Mouse (Mus musculus) ES-E14 (cell line): ENCODE measurements around the gene D8Ertd738e.

Source experiments
- MAFK ChIP-seq: IDR thresholded peaks from 2 replicates; pipeline ENCODE4 v1.6.1; 2014; ENCODE audit warnings: mild to moderate bottlenecking, low read depth, low read length, inconsistent platforms; ENCODE audit not compliant: insufficient read depth
- ZNF384 ChIP-seq: IDR thresholded peaks from 2 replicates; pipeline ENCODE4 v1.6.1; 2012; ENCODE audit warnings: low read depth, low read length, inconsistent platforms

DNA sequence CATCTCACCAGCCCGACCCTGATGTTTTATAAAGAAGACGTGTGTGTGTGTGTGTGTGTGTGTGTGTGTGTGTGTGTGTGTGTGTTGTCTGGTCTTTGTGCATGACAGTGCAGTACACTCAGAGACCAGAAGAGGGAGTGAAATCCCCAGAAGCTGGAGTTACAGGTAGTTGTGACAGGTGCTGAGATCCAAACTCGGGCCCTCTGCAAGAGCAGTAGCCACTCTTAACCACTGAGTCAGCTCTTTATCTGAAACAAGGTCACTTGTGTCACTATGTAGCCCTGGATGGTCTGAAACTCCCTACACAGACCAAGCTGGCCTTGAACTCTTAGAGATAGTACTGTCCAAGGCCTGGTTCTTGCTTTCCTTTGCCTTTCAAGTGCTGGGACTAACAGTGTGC lies 42.9 kb downstream of the D8Ertd738e start:
- TF ChIP-seq ZNF384 (no peak), MAFK (peak; percentile 61; the same call in 1 of the 2 replicates)
